Mouse (Mus musculus) kidney, postnatal 0 days (tissue): Measurements from ENCODE around the gene Atn1. TPM values are rescaled to one million over a fixed set of nuclear protein-coding genes. Genes with fewer than 3 reads are reported as not detected.
A peak's percentile ranks its signal among the peaks of the same experiment; 100 is the strongest.

ENCODE experiments used
- ATAC-seq: fragments of 200-750 bp; cut with Nextera tagmentation; replicated peaks from 2 replicates; pipeline ENCODE4 v1.8.0; 2017; ENCODE audit warnings: low read depth, moderate number of reproducible peaks, moderate TSS enrichment, moderate library complexity; ENCODE audit not compliant: low FRiP score
- DNase-seq: peaks from one replicate; pipeline ENCODE4 v3.0.0-alpha.2; 2016; ENCODE audit warnings: low spot score
- H3K27ac ChIP-seq: fragments of 300-500 bp; sonication (generic); 2 replicates; pipeline ENCODE4 v1.5.1; 2014; ENCODE audit warnings: mild to moderate bottlenecking
- H3K27me3 ChIP-seq: fragments of 300-500 bp; sonication (generic); 2 replicates; pipeline ENCODE4 v1.6.1; 2014; ENCODE audit warnings: low read length, mixed read lengths; ENCODE audit not compliant: insufficient read depth
- H3K36me3 ChIP-seq: fragments of 300-500 bp; sonication (generic); 2 replicates; pipeline ENCODE4 v1.6.1; 2014; ENCODE audit warnings: low read length, mixed read lengths; ENCODE audit not compliant: insufficient read depth
- H3K4me1 ChIP-seq: fragments of 300-500 bp; sonication (generic); replicated peaks from 2 replicates; pipeline ENCODE4 v1.6.1; 2014; ENCODE audit warnings: antibody characterized with exemption, low read length, mixed read lengths; ENCODE audit not compliant: insufficient read depth
- H3K4me2 ChIP-seq: fragments of 300-500 bp; sonication (generic); 2 replicates; pipeline ENCODE4 v1.6.1; 2014; ENCODE audit warnings: mild to moderate bottlenecking, low read length, moderate library complexity, mixed read lengths
- H3K4me3 ChIP-seq: fragments of 300-500 bp; sonication (generic); replicated peaks from 2 replicates; pipeline ENCODE4 v1.5.1; 2014; ENCODE audit warnings: low read depth, low read length
- H3K9ac ChIP-seq: fragments of 300-500 bp; sonication (generic); 2 replicates; pipeline ENCODE4 v1.6.1; 2014; ENCODE audit warnings: low read depth, low read length
- H3K9me3 ChIP-seq: fragments of 300-500 bp; sonication (generic); replicated peaks from 2 replicates; pipeline ENCODE4 v1.6.1; 2016; ENCODE audit warnings: low read length, inconsistent platforms, mixed read lengths
- CTCF ChIP-seq: IDR thresholded peaks from 2 replicates; pipeline ENCODE4 v1.5.1; 2016; ENCODE audit warnings: antibody characterized with exemption, low read depth, mild to moderate bottlenecking, moderate library complexity
- WGBS: fragments of 180-500 bp; shearing (Covaris S2); extraction: QIAGEN DNeasy Blood & Tissue Kit; methylation state at CpG from one replicate; pipeline ENCODE4 v1.1.7; 2014; 5-methylcytosine and 5-hydroxymethylcytosine counted together
- polyA plus RNA-seq: library from polyadenylated mRNA; unstranded; fragments of >200 nt; fragmentation: Nextera tagmentation; extraction: Ambion mirVana; gene quantifications from 2 replicates; pipeline ENCODE4 v1.2.1, GENCODE M21; 2015

Gene Atn1
- polyA plus RNA-seq, 1 experiment from 2014 or later, result 13.0 TPM

DNA sequence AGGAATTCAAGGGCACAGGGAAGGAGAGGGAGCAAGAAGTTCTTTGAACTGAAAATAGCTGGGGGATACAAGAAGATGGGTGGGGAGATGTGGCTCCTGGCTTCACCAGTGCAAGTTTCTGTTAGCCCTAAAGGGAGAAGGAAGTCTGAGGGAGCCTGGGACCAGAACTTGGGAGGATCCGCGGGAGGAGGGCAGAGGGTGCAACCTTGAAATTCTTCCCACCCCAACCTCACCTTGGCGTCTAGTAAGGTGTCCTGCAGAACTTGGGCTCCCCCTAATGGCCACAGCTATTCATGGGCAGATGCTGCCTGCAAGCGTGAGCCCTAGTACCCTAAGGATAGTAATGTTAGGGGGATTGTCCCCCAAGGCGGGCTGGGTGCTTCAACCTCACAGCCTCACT is 2.9 kb upstream of the Atn1 start:
- no peaks in the 10 kb centered on the region for H3K36me3 ChIP-seq
- peak overlapping the region; percentile 98 for H3K27ac ChIP-seq
- no peaks in the 10 kb centered on the region for H3K27me3 ChIP-seq
- peak overlapping the region; percentile 99 for H3K9ac ChIP-seq
- peak overlapping the region; percentile 41; the same call in 1 of the 2 replicates for H3K4me2 ChIP-seq
- DNase-seq (peak; percentile 93), ATAC-seq (peak; percentile 34)
- peaks cover 21% of the 10 kb centered on the region for H3K4me1 ChIP-seq
- H3K4me3 ChIP-seq, result no peak overlapping the region
- 4% methylated on average over 5 of the region's 5 CpGs for WGBS
- H3K9me3 ChIP-seq, result no peaks in the 10 kb centered on the region
- TF ChIP-seq CTCF, result peak; percentile 97

DNA sequence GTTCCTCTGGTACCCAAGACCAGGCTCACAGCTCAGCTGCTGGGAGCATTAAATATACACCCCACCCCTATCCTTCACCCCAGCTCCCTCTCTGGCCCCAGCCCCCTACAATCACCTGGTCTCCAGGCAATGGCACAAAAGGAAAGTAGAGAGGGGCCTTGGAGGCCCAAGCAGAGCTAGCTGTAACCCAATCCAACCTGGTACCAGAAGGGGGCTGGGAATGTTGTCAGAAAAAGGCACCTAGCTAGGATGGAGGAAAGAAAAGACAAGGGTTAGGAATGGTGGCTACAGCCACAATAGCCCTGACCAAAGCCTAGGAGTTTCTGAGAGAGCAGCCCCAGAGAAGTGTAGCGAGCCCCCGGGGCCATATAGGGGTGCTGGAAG is 2.5 kb upstream of the Atn1 start:
- H3K4me3 ChIP-seq, result no peak overlapping the region
- H3K27ac ChIP-seq, result peak overlapping the region; percentile 98
- TF ChIP-seq CTCF, result no peak
- 34% methylated on average over 2 of the region's 2 CpGs for WGBS
- H3K9me3 ChIP-seq, result no peaks in the 10 kb centered on the region
- no peak for DNase-seq
- H3K27me3 ChIP-seq, result no peaks in the 10 kb centered on the region
- H3K4me2 ChIP-seq, result peak overlapping the region; percentile 41; the same call in 1 of the 2 replicates
- peak overlapping the region; percentile 99 for H3K9ac ChIP-seq
- 0 out of 2 replicates have a peak, but pooled peaks cover under 1% of the 10 kb centered on the region for H3K36me3 ChIP-seq
- peaks cover 25% of the 10 kb centered on the region for H3K4me1 ChIP-seq
- ATAC-seq, result no peak

DNA sequence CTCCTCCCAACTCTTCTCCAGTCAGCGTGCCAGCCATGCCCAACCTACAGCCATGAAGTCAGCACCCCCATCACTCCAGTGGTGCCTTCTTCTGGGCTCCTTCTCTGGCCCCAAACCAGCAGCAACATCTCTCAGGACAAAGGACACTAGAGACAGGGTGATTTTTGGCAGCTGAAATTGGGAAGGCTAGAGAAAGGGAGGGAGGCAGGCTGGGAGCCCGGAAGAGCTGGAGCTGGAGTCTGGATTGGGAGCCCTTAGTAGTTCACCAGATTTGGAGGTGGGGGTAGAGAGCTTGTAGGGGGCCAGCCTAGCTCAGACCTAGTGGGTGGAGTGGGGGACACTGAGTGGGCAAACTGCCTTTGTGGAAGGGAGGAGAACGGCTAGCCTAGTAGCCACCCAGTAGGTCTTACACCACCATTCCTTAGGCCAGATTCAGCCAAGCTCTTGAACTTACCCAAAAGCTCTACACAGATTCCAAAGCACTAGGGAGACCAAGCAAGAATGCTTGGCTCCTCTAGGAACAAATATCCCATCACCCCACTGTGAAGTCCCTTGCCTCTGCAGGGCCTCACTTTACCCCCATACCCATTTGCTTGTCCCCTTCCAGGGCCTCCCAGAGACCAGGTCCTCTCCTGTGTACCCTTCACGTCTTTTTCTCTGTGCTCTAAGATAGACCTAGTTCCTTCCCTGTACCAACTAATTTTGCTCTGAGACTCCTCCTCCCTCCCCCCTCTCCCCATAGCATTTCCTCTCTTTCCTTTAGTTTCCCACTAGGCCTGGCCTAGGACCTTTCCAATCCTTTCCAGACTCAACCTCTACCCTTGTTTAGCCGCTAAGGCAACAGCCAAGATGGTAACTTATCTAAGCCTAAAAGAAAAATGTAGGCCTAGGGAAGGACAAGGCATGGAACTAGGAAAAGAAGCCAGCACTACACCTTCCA is 1.9 kb upstream of the Atn1 start:
- Histone ChIP-seq H3K4me3 (peak overlapping the region; percentile 86), H3K9me3 (no peaks in the 10 kb centered on the region), H3K4me2 (peak overlapping the region; percentile 75), H3K4me1 (peaks cover 27% of the 10 kb centered on the region), H3K27ac (peak overlapping the region; percentile 98), H3K9ac (peak overlapping the region; percentile 99; the same call in 1 of the 2 replicates), H3K27me3 (no peaks in the 10 kb centered on the region), H3K36me3 (0 out of 2 replicates have a peak, but pooled peaks cover 2% of the 10 kb centered on the region)
- no peak for TF ChIP-seq CTCF
- ATAC-seq (no peak), DNase-seq (peak; percentile 92)
- 32% methylated on average over 5 of the region's 5 CpGs for WGBS

DNA sequence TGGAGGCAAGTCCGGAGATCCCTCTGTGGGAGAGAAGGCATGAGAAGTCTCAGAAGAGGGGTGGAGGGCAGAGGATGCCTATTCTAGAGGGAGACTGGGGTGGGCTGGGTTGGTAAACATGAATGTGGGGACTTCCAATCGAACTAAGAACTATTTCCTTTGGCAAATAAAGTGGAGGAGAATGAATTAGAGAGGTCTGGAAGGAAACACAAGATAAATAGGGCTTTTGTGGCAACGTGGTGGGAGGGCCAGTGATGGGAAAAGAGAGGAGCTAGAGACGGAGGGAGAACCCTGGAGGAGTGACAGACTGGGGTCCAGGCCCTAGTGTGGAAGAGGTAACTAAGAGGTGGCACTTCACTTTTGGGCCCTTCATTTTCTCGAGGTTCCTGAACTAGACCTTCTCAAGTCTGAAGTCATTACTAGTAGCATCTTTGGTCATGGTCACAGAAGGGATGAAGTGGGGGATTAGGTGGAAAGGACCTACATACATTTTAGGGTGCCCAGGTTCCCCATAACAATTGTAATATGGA is 1.1 kb upstream of the Atn1 start:
- WGBS, result 11% methylated on average over 5 of the region's 5 CpGs
- Histone ChIP-seq H3K4me3 (peak overlapping the region; percentile 86), H3K36me3 (0 out of 2 replicates have a peak, but pooled peaks cover 2% of the 10 kb centered on the region), H3K9me3 (no peaks in the 10 kb centered on the region), H3K27me3 (no peaks in the 10 kb centered on the region), H3K27ac (peak overlapping the region; percentile 98), H3K4me1 (peaks cover 27% of the 10 kb centered on the region), H3K9ac (peak overlapping the region; percentile 99), H3K4me2 (peak overlapping the region; percentile 75)
- no peak for DNase-seq
- no peak for ATAC-seq
- no peak for TF ChIP-seq CTCF

DNA sequence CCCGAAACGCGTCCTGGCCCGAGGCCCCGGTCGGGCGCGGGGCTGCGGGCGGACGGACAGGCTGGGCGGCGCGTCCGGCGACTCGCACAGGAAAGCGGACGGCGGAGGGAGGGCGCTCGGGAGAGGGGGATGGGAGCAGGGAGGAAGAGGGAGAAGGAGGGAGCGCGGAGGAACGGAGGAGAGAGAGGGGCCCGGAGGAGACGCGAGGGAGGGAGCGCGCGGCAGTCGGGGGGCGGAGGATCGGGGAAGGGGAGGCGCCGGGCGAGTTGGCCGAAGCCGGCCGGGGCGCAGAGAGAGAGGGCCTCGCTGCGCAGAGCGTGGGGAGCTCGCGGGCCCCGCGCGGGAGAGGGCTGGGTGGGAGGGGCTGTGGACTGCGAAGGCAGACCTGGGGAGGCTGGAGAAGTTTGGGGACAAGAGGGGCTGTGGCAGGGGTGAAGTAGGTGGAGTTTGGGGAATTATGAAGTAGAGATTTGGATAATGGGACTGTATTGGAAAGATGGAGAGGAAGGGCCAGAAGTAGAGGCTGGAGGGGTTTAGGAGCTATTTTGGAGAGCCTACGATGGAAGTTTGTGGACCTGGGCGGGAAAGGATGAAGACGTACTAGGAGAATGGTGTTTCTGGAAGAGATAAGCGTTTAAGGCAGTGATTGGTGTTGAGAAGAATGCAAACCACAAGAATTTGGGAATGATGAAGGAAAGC is 477 bp upstream of the Atn1 start:
- peak overlapping the region; percentile 98 for H3K27ac ChIP-seq
- under 1% methylated on average over 51 of the region's 54 CpGs for WGBS
- no peaks in the 10 kb centered on the region for H3K27me3 ChIP-seq
- 0 out of 2 replicates have a peak, but pooled peaks cover 2% of the 10 kb centered on the region for H3K36me3 ChIP-seq
- H3K4me2 ChIP-seq, result peak overlapping the region; percentile 75
- TF ChIP-seq CTCF, result no peak
- DNase-seq (peak; percentile 96), ATAC-seq (peak; percentile 74)
- H3K4me1 ChIP-seq, result peaks cover 27% of the 10 kb centered on the region
- no peaks in the 10 kb centered on the region for H3K9me3 ChIP-seq
- H3K4me3 ChIP-seq, result peak overlapping the region; percentile 86
- peak overlapping the region; percentile 99 for H3K9ac ChIP-seq

DNA sequence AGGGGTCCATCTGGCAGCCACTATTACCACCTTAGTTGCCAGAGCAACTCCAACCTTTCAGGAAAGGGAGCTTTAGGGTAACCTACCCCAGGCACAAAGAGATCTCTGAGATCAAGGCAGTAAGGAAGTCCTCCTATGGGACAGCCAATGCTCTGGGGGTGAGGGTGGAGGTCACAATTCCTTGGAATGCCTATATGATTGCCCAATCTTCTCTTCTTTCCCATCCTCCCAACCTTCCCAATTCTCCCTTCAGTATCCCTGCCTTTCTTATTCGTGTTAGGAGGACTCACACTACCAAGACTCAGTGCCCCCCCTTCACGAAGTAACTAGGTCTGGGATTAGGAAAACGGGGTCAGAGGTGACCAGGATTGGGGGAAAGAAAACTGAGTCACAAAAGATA is 1.0 kb downstream of the Atn1 start:
- no peak for TF ChIP-seq CTCF
- 2% methylated on average over 3 of the region's 3 CpGs for WGBS
- H3K27me3 ChIP-seq, result no peaks in the 10 kb centered on the region
- peaks cover 27% of the 10 kb centered on the region for H3K4me1 ChIP-seq
- H3K4me3 ChIP-seq, result peak overlapping the region; percentile 86
- H3K4me2 ChIP-seq, result peak overlapping the region; percentile 75
- no peaks in the 10 kb centered on the region for H3K9me3 ChIP-seq
- H3K36me3 ChIP-seq, result 0 out of 2 replicates have a peak, but pooled peaks cover 2% of the 10 kb centered on the region
- H3K9ac ChIP-seq, result peak overlapping the region; percentile 99
- ATAC-seq, result no peak
- no peak for DNase-seq
- peak overlapping the region; percentile 98 for H3K27ac ChIP-seq
